Mouse (Mus musculus) lung, embryonic 14.5 days (tissue): ENCODE data around the gene Capzb. TPM values are rescaled to one million over a fixed set of nuclear protein-coding genes. Genes with fewer than 3 reads are reported as not detected.

Source experiments
- ATAC-seq: fragments of 200-750 bp; cut with Nextera tagmentation; 2 replicates; pipeline ENCODE4 v1.8.0; 2017; ENCODE audit warnings: mild to moderate bottlenecking, moderate TSS enrichment, moderate library complexity; ENCODE audit not compliant: insufficient read depth
- DNase-seq: peaks from one replicate; pipeline ENCODE4 v3.0.0-alpha.2; 2015
- H3K27ac ChIP-seq: fragments of 300-500 bp; sonication (generic); 2 replicates; pipeline ENCODE4 v1.5.1; 2014; ENCODE audit warnings: low read depth, mild to moderate bottlenecking, moderate library complexity
- H3K27me3 ChIP-seq: fragments of 300-500 bp; sonication (generic); 2 replicates; pipeline ENCODE4 v1.6.1; 2014; ENCODE audit warnings: low read length, control low read depth; ENCODE audit not compliant: insufficient read depth
- H3K36me3 ChIP-seq: fragments of 300-500 bp; sonication (generic); 2 replicates; pipeline ENCODE4 v1.6.1; 2014; ENCODE audit warnings: control low read depth; ENCODE audit not compliant: insufficient read depth
- H3K4me1 ChIP-seq: fragments of 300-500 bp; sonication (generic); 2 replicates; pipeline ENCODE4 v1.6.1; 2014; ENCODE audit warnings: antibody characterized with exemption, control low read depth; ENCODE audit not compliant: insufficient read depth
- H3K4me2 ChIP-seq: fragments of 300-500 bp; sonication (generic); 2 replicates; pipeline ENCODE4 v1.6.1; 2014; ENCODE audit warnings: mild to moderate bottlenecking
- H3K4me3 ChIP-seq: fragments of 300-500 bp; sonication (generic); 2 replicates; pipeline ENCODE4 v1.5.1; 2014; ENCODE audit warnings: low read depth, low read length
- H3K9ac ChIP-seq: fragments of 300-500 bp; sonication (generic); 2 replicates; pipeline ENCODE4 v1.6.1; 2014
- H3K9me3 ChIP-seq: fragments of 300-500 bp; sonication (generic); 2 replicates; pipeline ENCODE4 v1.6.1; 2016; ENCODE audit warnings: low read depth, low read length, control low read depth
- CTCF ChIP-seq: IDR thresholded peaks from 2 replicates; pipeline ENCODE4 v1.5.1; 2016; ENCODE audit warnings: antibody characterized with exemption, low read depth
- WGBS: fragments of 180-500 bp; shearing (Covaris S2); extraction: QIAGEN DNeasy Blood & Tissue Kit; methylation state at CpG from one replicate; pipeline ENCODE4 v1.1.7; 2014; 5-methylcytosine and 5-hydroxymethylcytosine counted together
- polyA plus RNA-seq: library from polyadenylated mRNA; unstranded; fragments of >200 nt; fragmentation: Nextera tagmentation; extraction: Ambion mirVana; gene quantifications from 2 replicates; pipeline ENCODE4 v1.2.1, GENCODE M21; 2014

Gene Capzb
- polyA plus RNA-seq, 1 experiment from 2014 or later, result 336 TPM

- H3K9me3 ChIP-seq, result no peaks in the 10 kb centered on the region
- DNase-seq (no peak), ATAC-seq (no peak)
- no peak overlapping the region for H3K4me2 ChIP-seq
- H3K27me3 ChIP-seq, result no peaks in the 10 kb centered on the region
- peaks cover 18% of the 10 kb centered on the region; the same call in 1 of the 2 replicates for H3K36me3 ChIP-seq
- no peak overlapping the region; the same call in 1 of the 2 replicates for H3K27ac ChIP-seq
- no peak for TF ChIP-seq CTCF
- no peak overlapping the region for H3K9ac ChIP-seq
- no peak overlapping the region for H3K4me3 ChIP-seq
- WGBS, result 68% methylated on average over 5 of the region's 5 CpGs
- peaks cover 8% of the 10 kb centered on the region; the same call in 1 of the 2 replicates for H3K4me1 ChIP-seq
Observed at GRCm38 (mm10) chr4:139229271-139229670, 36.6 kb downstream of the Capzb start.

DNA sequence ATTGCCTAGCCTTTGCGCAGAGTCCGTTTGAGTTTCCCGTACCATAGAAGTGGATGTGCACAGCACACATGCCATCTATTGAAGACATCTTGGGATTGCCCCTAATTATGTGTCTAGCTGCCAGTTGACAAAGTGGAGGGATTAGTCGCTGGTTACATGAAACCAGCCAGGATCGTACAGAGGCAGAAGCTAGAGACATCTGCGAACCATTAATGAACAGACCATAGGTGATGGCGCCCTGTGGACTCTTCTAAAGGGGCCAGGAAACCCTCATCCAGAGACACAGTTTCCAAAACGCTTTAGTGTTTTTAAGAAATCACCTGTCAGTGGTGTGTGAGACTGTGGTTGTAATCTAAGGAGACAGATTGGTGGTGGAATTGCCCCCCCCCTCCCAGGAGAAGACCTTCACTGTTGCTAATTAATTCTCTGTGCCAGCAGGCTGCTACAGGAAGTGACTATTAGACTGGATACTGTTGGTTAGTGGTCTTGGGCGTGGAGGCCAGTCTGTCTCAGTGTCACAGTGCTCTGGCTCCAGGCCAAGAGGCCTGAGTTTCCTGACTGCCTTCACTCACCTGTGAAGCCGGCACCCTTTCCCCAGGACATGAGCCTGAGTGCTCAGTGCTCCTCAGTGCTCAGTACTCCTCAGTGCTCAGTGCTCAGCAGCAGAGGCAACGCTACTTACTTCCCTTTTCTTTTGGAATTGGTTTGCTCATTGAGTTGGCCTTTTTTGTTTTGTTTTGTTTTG lies 37.8 kb downstream of the Capzb start:
- no peak overlapping the region for H3K27ac ChIP-seq
- H3K9me3 ChIP-seq, result no peaks in the 10 kb centered on the region
- H3K9ac ChIP-seq, result no peak overlapping the region
- 58% methylated on average over 11 of the region's 11 CpGs for WGBS
- peak; percentile 37 for DNase-seq
- peaks cover 18% of the 10 kb centered on the region; the same call in 1 of the 2 replicates for H3K36me3 ChIP-seq
- ATAC-seq, result no peak
- TF ChIP-seq CTCF, result no peak
- H3K4me1 ChIP-seq, result peaks cover 8% of the 10 kb centered on the region; the same call in 1 of the 2 replicates
- no peaks in the 10 kb centered on the region for H3K27me3 ChIP-seq
- no peak overlapping the region for H3K4me2 ChIP-seq
- no peak overlapping the region for H3K4me3 ChIP-seq

DNA sequence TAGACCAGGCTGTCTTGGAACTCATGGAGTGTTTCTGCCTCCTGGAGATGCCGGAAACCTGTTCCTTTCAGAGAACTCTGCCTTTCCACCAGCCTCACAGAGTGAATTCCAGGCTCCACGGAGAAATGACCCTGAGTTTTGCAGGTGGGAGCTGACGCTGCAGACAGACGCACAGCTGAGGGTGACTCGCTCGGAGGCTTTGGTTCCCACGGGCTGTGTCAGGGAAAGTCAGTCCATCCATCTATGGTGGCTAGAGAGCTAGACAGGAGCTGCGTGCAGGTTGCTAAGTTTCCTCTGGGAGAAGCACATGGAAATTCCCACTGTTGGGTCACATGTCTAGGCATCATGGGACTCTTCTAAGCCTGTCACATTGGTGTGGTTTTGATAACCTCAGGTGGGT lies 38.5 kb downstream of the Capzb start:
- H3K9ac ChIP-seq, result no peak overlapping the region
- 74% methylated on average over 8 of the region's 8 CpGs for WGBS
- H3K27me3 ChIP-seq, result no peaks in the 10 kb centered on the region
- no peak overlapping the region for H3K27ac ChIP-seq
- peaks cover 8% of the 10 kb centered on the region; the same call in 1 of the 2 replicates for H3K4me1 ChIP-seq
- H3K4me3 ChIP-seq, result no peak overlapping the region
- ATAC-seq, result no peak
- no peak for TF ChIP-seq CTCF
- peaks cover 12% of the 10 kb centered on the region; the same call in 1 of the 2 replicates for H3K36me3 ChIP-seq
- H3K9me3 ChIP-seq, result no peaks in the 10 kb centered on the region
- no peak overlapping the region for H3K4me2 ChIP-seq
- no peak for DNase-seq

DNA sequence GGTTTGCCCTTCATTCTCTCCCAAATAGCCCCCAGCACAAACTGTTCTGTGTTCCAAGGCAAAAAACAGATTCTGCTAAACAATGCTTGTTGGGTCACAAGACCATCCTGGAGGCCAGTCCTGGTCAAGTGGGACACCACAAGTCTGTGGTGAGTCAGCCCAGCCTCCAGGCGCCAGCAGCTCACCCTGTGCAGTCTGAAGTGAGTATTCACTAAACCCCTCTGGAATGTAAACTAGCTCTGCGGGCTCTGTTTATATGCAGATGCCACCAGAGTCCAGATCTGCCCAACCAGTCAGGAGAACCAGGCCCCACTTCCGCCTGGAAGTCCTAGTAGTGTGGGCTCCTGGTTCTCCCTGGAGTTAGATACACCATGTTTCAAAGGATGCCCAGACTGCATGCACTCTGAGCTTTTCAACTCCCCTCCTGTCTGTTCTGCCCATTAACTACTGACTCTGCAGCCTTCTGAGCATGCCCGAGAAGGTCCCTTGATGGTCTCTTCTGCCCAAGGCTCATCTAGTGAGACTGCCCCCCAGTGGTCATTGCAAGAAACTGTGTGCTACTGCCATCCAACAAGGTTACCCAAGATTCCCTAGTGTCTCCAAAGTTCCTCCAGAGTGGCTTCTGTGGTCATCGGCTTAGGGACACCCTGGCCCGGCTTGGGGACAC lies 39.9 kb downstream of the Capzb start:
- TF ChIP-seq CTCF, result peak; percentile 79
- H3K4me3 ChIP-seq, result no peak overlapping the region
- DNase-seq (peak; percentile 83), ATAC-seq (peak; percentile 53; the same call in 1 of the 2 replicates)
- H3K27ac ChIP-seq, result peak overlapping the region; percentile 49; the same call in 1 of the 2 replicates
- 0 out of 2 replicates have a peak, but pooled peaks cover 3% of the 10 kb centered on the region for H3K36me3 ChIP-seq
- no peak overlapping the region for H3K4me2 ChIP-seq
- peaks cover 8% of the 10 kb centered on the region; the same call in 1 of the 2 replicates for H3K4me1 ChIP-seq
- no peaks in the 10 kb centered on the region for H3K9me3 ChIP-seq
- no peaks in the 10 kb centered on the region for H3K27me3 ChIP-seq
- H3K9ac ChIP-seq, result no peak overlapping the region
- WGBS, result 45% methylated on average over 6 of the region's 6 CpGs

- Histone ChIP-seq H3K27ac (no peak overlapping the region; the same call in 1 of the 2 replicates), H3K4me1 (peaks cover 8% of the 10 kb centered on the region; the same call in 1 of the 2 replicates)
- no peak for ATAC-seq
Observed at GRCm38 (mm10) chr4:139233146-139233495, 40.4 kb downstream of the Capzb start.

GRCm38 (mm10) chr4:139233755-139234254 lies 41.1 kb downstream of the Capzb start:
- H3K9ac ChIP-seq, result no peak overlapping the region
- H3K9me3 ChIP-seq, result no peaks in the 10 kb centered on the region
- H3K4me3 ChIP-seq, result no peak overlapping the region
- peaks cover 7% of the 10 kb centered on the region; the same call in 1 of the 2 replicates for H3K36me3 ChIP-seq
- WGBS, result 23% methylated on average over 4 of the region's 4 CpGs
- peaks cover 8% of the 10 kb centered on the region; the same call in 1 of the 2 replicates for H3K4me1 ChIP-seq
- DNase-seq (no peak), ATAC-seq (no peak)
- TF ChIP-seq CTCF, result no peak
- no peak overlapping the region for H3K4me2 ChIP-seq
- no peaks in the 10 kb centered on the region for H3K27me3 ChIP-seq
- no peak overlapping the region for H3K27ac ChIP-seq

More at GRCm38 (mm10) chr4:139233146-139233495, 40.4 kb downstream of the Capzb start:
- no peak overlapping the region for H3K9ac ChIP-seq
- no peak overlapping the region for H3K4me3 ChIP-seq
- H3K36me3 ChIP-seq, result 0 out of 2 replicates have a peak, but pooled peaks cover 3% of the 10 kb centered on the region
- 86% methylated on average over 7 of the region's 7 CpGs for WGBS
- H3K27me3 ChIP-seq, result no peaks in the 10 kb centered on the region
- no peak for DNase-seq
- H3K9me3 ChIP-seq, result no peaks in the 10 kb centered on the region
- no peak for TF ChIP-seq CTCF
- H3K4me2 ChIP-seq, result no peak overlapping the region

DNA sequence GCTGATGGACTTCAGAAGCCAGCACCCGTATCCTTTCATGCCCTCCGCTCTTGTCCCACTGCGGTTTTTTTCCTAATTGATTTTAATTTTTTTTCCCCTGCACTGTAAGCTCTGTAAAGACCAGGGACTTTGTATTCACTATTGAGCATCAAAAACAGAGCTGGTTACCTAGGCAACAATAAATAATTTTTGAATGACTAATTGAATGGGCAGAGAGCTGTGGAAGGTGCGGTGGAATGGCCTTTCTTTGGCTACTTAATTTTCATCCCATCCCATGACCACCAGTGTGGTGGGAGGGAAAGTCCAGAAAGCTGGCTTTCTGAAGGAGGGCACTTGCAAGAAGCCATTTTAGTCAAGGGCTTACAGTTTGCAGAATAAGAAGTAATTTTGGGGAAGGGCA lies 41.6 kb downstream of the Capzb start:
- Histone ChIP-seq H3K4me2 (no peak overlapping the region), H3K27ac (no peak overlapping the region), H3K27me3 (no peaks in the 10 kb centered on the region), H3K9ac (no peak overlapping the region), H3K36me3 (peaks cover 11% of the 10 kb centered on the region; the same call in 1 of the 2 replicates), H3K4me3 (no peak overlapping the region), H3K4me1 (peaks cover 7% of the 10 kb centered on the region; the same call in 1 of the 2 replicates), H3K9me3 (no peaks in the 10 kb centered on the region)
- 78% methylated on average over 4 of the region's 4 CpGs for WGBS
- ATAC-seq (no peak), DNase-seq (no peak)
- TF ChIP-seq CTCF, result no peak
